Mouse (Mus musculus): ENCODE results near the gene Ptpra. TPM values are rescaled to one million over a fixed set of nuclear protein-coding genes. Genes with fewer than 3 reads are reported as not detected.
A peak's percentile ranks its signal among the peaks of the same experiment; 100 is the strongest.

Gene Ptpra
- polyA plus RNA-seq, 1 experiment from 2014 or later: 86.3 TPM

DNA sequence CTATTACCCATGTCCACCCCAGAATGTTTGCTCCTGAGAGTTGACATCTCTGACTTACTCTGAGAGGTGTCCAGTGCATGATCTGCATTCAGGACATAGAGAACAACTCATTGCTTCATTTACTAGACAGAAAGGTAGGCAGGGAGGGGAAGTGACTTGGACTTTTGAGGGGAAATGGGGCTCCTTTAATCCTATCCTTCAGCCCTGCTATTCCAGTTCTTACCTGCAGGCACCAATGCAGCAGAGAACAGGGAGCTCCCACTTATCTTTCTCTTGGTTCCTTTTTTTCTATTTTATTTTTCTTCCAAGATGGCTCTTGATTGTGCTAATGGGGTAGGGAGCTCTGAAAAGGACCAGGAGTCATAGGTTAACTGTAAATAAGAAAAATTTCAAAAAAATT is 1.6 kb upstream of the Ptpra start:
- Histone ChIP-seq H3K27ac (ENCODE audit: poor library complexity, severe bottlenecking) (no peak overlapping the region), H3K4me2 (no peak overlapping the region), H3K4me1 (replicated peaks) (peaks cover 28% of the 10 kb centered on the region), H3K9me3 (replicated peaks) (no peaks in the 10 kb centered on the region), H3K4me3 (no peak overlapping the region), H3K27me3 (replicated peaks) (peaks cover 4% of the 10 kb centered on the region; the same call in 1 of the 2 replicates), H3K36me3 (peaks cover 15% of the 10 kb centered on the region), H3K9ac (no peak overlapping the region)
- no peak for ATAC-seq (ENCODE audit: insufficient number of reproducible peaks, low FRiP score)

DNA sequence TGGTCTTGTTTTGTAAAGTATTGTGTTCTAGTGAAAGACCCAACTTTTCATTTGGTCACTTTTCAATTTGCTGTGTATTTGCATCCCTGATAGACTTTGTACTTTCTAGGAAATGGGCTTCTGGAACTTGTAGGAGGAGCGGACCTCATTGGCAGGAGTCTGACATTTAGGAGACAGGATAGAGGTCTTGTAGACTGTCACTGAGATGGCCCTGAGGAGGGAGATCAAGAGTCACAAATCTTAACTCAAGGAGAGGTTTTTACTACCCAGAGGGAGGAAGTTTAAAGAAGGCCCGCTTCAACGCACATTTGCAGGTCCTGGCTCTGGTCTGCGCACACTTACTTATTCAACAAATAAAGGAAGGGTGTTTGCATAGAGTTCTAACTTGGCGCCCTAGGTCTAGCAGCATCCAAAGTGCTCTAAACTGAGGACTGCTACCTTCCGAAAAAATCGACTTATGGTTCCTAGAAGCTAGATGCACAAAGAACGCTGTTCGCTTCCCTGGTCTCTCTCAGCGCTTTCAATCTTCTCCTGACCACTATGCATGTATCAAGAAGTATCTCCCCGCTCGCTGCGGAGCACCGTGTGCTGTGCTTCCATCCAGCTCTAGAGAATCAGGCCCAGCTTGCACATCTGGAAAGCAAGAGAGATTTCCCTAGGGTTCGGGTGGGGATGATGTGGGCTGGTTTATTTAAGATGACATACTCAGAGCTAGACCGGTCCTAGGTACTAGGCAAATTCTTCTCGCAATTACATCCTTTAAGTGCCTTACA is 871 bp upstream of the Ptpra start:
- Histone ChIP-seq H3K36me3 (peaks cover 8% of the 10 kb centered on the region), H3K4me3 (peak overlapping the region; percentile 99), H3K9me3 (replicated peaks) (no peaks in the 10 kb centered on the region), H3K4me2 (peak overlapping the region; percentile 89), H3K9ac (peak overlapping the region; percentile 95), H3K27ac (ENCODE audit: poor library complexity, severe bottlenecking) (no peak overlapping the region), H3K4me1 (replicated peaks) (peaks cover 30% of the 10 kb centered on the region), H3K27me3 (replicated peaks) (peaks cover 4% of the 10 kb centered on the region; the same call in 1 of the 2 replicates)
- no peak for ATAC-seq (ENCODE audit: insufficient number of reproducible peaks, low FRiP score)
- 10% methylated on average over 17 of the region's 17 CpGs for WGBS

DNA sequence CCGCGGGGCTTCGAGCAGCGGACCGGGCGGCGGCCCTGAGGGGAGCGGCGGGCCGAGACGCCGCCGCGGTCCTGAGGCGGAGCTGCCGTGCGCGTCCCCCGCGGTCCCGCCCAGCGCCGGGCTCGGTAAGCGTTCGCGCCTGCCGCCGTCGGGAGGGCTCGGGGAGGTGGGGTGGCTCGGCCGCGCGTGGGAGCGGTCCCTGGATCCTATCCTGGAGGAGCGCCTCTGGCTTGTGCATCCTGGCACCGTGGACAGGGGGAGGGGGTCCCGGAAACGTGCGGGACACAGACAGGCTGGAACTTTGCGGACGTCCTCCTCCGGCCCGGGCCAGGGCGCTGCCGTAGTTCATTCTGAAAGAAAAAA is 337 bp downstream of the Ptpra start:
- 0% methylated on average over 47 of the region's 47 CpGs for WGBS
- Histone ChIP-seq H3K4me2 (peak overlapping the region; percentile 89), H3K9me3 (replicated peaks) (no peaks in the 10 kb centered on the region), H3K9ac (peak overlapping the region; percentile 95), H3K4me1 (replicated peaks) (peaks cover 35% of the 10 kb centered on the region), H3K36me3 (no peaks in the 10 kb centered on the region), H3K4me3 (peak overlapping the region; percentile 99), H3K27ac (ENCODE audit: poor library complexity, severe bottlenecking) (peak overlapping the region; percentile 87), H3K27me3 (replicated peaks) (peaks cover 4% of the 10 kb centered on the region; the same call in 1 of the 2 replicates)
- peak; percentile 88 for ATAC-seq (ENCODE audit: insufficient number of reproducible peaks, low FRiP score)

DNA sequence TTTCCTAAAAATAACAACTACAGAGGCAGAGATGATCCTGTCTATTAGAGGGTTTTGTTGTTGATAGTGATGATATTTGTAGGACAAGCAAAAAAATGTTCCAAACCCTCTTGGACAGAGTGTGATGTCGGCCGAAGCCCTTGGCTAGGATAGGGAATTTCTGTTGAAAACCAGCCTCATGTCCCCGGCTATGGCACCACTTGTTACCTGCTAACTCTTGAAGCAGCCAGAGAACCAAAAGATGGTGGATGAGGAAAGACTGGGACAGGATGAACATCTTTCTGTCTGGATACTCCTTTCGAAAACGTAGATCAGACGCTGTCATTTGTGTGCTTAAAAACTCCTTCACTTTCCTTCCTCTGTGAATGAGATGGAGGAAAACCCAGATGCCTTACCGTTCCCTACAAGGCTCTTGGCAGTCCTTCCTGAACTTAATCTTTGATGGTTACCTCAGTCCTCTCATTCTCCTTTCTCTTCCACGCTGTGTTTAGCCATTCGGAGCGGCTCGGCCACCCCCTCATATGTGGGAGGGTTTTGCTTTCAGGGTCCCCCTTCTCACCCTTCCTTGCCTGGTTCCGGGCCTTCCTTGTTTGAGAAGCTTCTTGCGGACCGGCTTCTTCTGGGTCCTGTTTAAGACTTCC is 1.1 kb downstream of the Ptpra start:
- ATAC-seq (ENCODE audit: insufficient number of reproducible peaks, low FRiP score): no peak
- Histone ChIP-seq H3K27me3 (replicated peaks) (peaks cover 4% of the 10 kb centered on the region; the same call in 1 of the 2 replicates), H3K4me2 (peak overlapping the region; percentile 89), H3K9me3 (replicated peaks) (no peaks in the 10 kb centered on the region), H3K36me3 (no peaks in the 10 kb centered on the region), H3K27ac (ENCODE audit: poor library complexity, severe bottlenecking) (peak overlapping the region; percentile 87; the same call in 1 of the 2 replicates), H3K4me1 (replicated peaks) (peaks cover 39% of the 10 kb centered on the region), H3K4me3 (peak overlapping the region; percentile 99), H3K9ac (peak overlapping the region; percentile 95)
- WGBS: 56% methylated on average over 14 of the region's 14 CpGs

DNA sequence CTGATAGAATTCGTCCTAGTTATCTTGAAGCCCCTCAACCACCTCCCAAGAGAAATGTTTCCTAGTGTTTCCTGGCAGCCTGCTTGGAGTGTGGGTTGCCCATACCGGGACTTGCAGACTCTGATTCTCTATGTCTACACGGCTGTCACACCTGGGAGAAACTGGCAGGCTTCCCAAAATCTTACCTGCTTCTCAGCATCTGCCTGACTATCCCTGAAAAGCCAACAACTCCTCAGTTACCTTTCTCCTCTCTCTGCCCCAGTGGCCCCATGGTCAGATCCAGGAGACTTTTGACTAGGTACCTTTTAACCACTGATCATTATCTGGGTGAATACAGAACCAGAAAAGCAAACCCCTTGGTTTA is 1.6 kb downstream of the Ptpra start:
- Histone ChIP-seq H3K9ac (peak overlapping the region; percentile 95; the same call in 1 of the 2 replicates), H3K27ac (ENCODE audit: poor library complexity, severe bottlenecking) (no peak overlapping the region), H3K36me3 (no peaks in the 10 kb centered on the region), H3K27me3 (replicated peaks) (peaks cover 4% of the 10 kb centered on the region; the same call in 1 of the 2 replicates), H3K4me2 (peak overlapping the region; percentile 89), H3K4me1 (replicated peaks) (peaks cover 41% of the 10 kb centered on the region), H3K9me3 (replicated peaks) (no peaks in the 10 kb centered on the region), H3K4me3 (peak overlapping the region; percentile 99)
- 48% methylated on average over 3 of the region's 3 CpGs for WGBS
- no peak for ATAC-seq (ENCODE audit: insufficient number of reproducible peaks, low FRiP score)

DNA sequence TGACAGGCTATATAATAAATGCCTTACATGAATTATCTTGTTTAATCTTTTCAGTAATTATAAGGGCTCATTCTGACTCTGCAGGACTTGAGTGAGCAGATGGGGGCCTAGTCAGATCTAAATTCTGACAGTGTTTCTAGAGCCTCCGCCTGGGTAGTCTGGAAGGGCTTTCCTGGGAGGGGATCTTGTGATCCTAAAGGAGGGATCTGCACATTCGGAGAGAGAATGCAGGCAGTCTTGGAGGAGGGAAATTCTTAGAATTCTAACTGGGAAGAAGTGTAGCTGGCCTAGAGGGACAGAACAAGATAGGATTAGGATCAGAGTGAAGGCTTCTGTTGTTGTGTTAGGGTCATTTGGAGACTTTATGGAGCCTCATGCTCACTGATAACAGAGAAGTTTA is 2.2 kb downstream of the Ptpra start:
- peaks cover 44% of the 10 kb centered on the region for H3K4me1 ChIP-seq (replicated peaks)
- no peak overlapping the region for H3K4me2 ChIP-seq
- WGBS: 33% methylated on average over 2 of the region's 2 CpGs
- no peak overlapping the region for H3K9ac ChIP-seq
- no peaks in the 10 kb centered on the region for H3K36me3 ChIP-seq
- H3K27me3 ChIP-seq (replicated peaks): peaks cover 4% of the 10 kb centered on the region; the same call in 1 of the 2 replicates
- H3K9me3 ChIP-seq (replicated peaks): no peaks in the 10 kb centered on the region
- H3K27ac ChIP-seq (ENCODE audit: poor library complexity, severe bottlenecking): no peak overlapping the region
- no peak for ATAC-seq (ENCODE audit: insufficient number of reproducible peaks, low FRiP score)
- H3K4me3 ChIP-seq: no peak overlapping the region

DNA sequence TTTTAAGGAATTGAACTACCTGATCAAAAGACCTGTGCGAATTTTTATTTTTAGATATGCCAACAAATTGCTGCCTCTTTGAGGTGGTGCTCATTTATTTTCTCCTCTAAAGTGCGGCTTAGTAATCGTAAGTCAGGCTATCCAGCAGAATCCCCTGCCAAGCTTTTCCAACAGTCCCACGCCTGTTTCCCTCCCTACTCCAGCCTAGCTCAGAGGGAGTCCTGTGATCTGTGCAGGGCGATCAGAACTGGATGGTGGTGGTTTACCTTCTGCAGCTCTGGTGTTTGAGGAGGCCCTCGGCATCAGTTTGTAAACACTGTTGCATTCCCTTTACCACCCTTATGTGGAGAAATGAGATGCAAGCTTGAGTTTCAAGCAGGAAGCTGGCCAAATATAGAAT is 3.3 kb downstream of the Ptpra start:
- peak overlapping the region; percentile 16; the same call in 1 of the 2 replicates for H3K4me2 ChIP-seq
- no peaks in the 10 kb centered on the region for H3K9me3 ChIP-seq (replicated peaks)
- H3K27ac ChIP-seq (ENCODE audit: poor library complexity, severe bottlenecking): no peak overlapping the region
- peaks cover 44% of the 10 kb centered on the region for H3K4me1 ChIP-seq (replicated peaks)
- no peaks in the 10 kb centered on the region for H3K36me3 ChIP-seq
- H3K9ac ChIP-seq: no peak overlapping the region
- H3K4me3 ChIP-seq: no peak overlapping the region
- ATAC-seq (ENCODE audit: insufficient number of reproducible peaks, low FRiP score): no peak
- WGBS: 67% methylated on average over 6 of the region's 6 CpGs
- H3K27me3 ChIP-seq (replicated peaks): no peaks in the 10 kb centered on the region

DNA sequence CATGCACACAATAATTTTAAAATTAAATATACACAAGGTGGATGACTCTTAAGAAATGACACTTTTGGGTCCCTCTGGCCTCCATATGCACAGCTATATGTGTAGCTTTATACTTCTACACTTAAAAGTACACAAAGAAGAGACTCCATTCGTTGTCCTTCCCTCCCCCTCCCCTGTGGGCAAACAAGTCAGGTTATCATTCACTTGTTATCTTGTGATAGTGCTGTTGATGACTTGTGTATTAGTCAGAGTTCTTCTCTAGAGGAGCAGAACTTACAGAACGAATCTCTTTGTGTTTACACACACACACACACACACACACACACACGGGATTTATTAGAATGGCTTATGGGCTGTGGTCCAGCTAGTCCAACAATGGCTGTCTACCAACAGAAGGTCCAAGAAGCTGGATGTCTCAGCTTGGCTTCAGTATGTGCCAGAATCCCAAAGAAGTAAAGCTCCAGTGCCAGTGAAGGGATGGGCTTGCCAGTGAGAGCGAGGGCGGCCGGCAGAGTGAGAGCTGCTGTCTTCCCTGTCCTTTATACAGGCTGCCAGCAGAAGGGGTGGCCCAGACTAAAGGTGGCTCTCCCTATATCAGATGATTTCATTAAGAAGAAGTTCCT is 4.8 kb downstream of the Ptpra start:
- Histone ChIP-seq H3K9ac (no peak overlapping the region), H3K9me3 (replicated peaks) (no peaks in the 10 kb centered on the region), H3K4me1 (replicated peaks) (peaks cover 42% of the 10 kb centered on the region), H3K4me3 (no peak overlapping the region), H3K36me3 (no peaks in the 10 kb centered on the region), H3K27ac (ENCODE audit: poor library complexity, severe bottlenecking) (no peak overlapping the region), H3K4me2 (no peak overlapping the region), H3K27me3 (replicated peaks) (no peaks in the 10 kb centered on the region)
- no peak for ATAC-seq (ENCODE audit: insufficient number of reproducible peaks, low FRiP score)
- WGBS: 60% methylated on average over 6 of the region's 6 CpGs

DNA sequence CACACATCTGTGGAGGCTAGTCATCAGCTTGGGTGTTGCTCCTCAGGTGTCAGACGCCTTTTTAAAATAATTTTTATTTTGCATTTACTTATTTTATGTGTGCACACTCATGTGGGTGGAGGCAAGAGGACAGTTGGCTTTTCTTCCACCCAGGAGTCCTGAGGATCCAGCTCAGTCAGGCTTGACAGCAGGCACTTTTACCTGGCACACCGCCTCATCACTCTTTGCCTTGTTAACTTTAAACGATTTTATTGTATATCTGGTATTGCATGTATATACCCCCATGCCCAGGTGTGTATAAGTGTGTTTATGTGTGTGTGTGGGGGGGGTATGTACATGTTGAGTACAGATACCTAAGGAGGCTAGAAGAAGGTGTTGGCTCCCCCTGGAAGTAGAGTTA is 7.8 kb downstream of the Ptpra start:
- Histone ChIP-seq H3K27me3 (replicated peaks) (no peaks in the 10 kb centered on the region), H3K4me3 (no peak overlapping the region), H3K9me3 (replicated peaks) (no peaks in the 10 kb centered on the region; the same call in 1 of the 2 replicates), H3K4me1 (replicated peaks) (peaks cover 27% of the 10 kb centered on the region), H3K4me2 (no peak overlapping the region), H3K9ac (no peak overlapping the region), H3K36me3 (peaks cover 14% of the 10 kb centered on the region), H3K27ac (ENCODE audit: poor library complexity, severe bottlenecking) (no peak overlapping the region)
- WGBS: 80% methylated on average over 3 of the region's 3 CpGs
- ATAC-seq (ENCODE audit: insufficient number of reproducible peaks, low FRiP score): no peak

DNA sequence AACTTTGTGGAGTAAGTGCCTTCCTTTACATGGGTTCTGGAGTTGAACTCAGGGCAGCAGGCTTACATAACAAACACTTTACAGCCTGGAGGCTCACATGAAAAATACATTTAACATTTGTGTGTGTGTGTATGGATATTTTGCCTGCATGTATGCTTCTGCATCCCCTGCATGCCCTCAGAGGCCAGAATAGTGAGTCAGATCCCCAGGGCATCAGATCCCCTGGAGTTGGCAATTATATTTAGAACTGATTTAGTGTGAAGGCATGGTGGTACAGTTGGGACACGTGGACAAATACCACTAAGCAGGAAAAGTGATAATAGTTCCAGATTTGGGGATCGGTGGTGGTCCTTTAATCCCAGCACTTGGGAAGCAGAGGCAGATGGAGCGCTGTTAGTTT is 9.5 kb downstream of the Ptpra start:
- H3K27ac ChIP-seq (ENCODE audit: poor library complexity, severe bottlenecking): no peak overlapping the region
- 70% methylated on average over 3 of the region's 3 CpGs for WGBS
- no peaks in the 10 kb centered on the region; the same call in 1 of the 2 replicates for H3K9me3 ChIP-seq (replicated peaks)
- ATAC-seq (ENCODE audit: insufficient number of reproducible peaks, low FRiP score): no peak
- H3K4me1 ChIP-seq (replicated peaks): peaks cover 24% of the 10 kb centered on the region
- no peak overlapping the region for H3K4me3 ChIP-seq
- no peak overlapping the region for H3K4me2 ChIP-seq
- peaks cover 20% of the 10 kb centered on the region for H3K36me3 ChIP-seq
- H3K9ac ChIP-seq: no peak overlapping the region
- no peaks in the 10 kb centered on the region for H3K27me3 ChIP-seq (replicated peaks)
